Mouse (Mus musculus) c-Kit-positive CD71-positive TER-119-negative erythroid progenitor cells, embryonic 14.5 days (primary cell): ENCODE results near the gene Grm5.
A peak's percentile ranks its signal among the peaks of the same experiment; 100 is the strongest.

Source experiments
- DNase-seq: peaks from one replicate; pipeline ENCODE4 v3.0.0-alpha.2; 2013; ENCODE audit warnings: low read depth

Grm5 gene

GRCm38 (mm10) chr7:87925956-87926355 lies 342.0 kb downstream of the Grm5 start:
- no peak for DNase-seq

- no peak for DNase-seq
Observed at GRCm38 (mm10) chr7:87937415-87937814, 353.4 kb downstream of the Grm5 start.

GRCm38 (mm10) chr7:87938265-87938664 lies 354.3 kb downstream of the Grm5 start:
- no peak for DNase-seq

GRCm38 (mm10) chr7:87950205-87950604 lies 366.2 kb downstream of the Grm5 start:
- no peak for DNase-seq

GRCm38 (mm10) chr7:87973216-87973615 lies 389.2 kb downstream of the Grm5 start:
- no peak for DNase-seq

GRCm38 (mm10) chr7:87975041-87975440 lies 391.1 kb downstream of the Grm5 start:
- DNase-seq, result no peak

- no peak for DNase-seq
Observed at GRCm38 (mm10) chr7:87983494-87983893, 399.5 kb downstream of the Grm5 start.

- no peak for DNase-seq
Observed at GRCm38 (mm10) chr7:88014451-88014850, 430.5 kb downstream of the Grm5 start.

GRCm38 (mm10) chr7:88027411-88028132 lies 443.6 kb downstream of the Grm5 start:
- DNase-seq, result no peak

- no peak for DNase-seq
Observed at GRCm38 (mm10) chr7:88047366-88047765, 463.4 kb downstream of the Grm5 start.

GRCm38 (mm10) chr7:88054224-88054938 lies 470.4 kb downstream of the Grm5 start:
- DNase-seq, result no peak

- no peak for DNase-seq
Observed at GRCm38 (mm10) chr7:88056438-88056837, 472.5 kb downstream of the Grm5 start.

GRCm38 (mm10) chr7:88091115-88091514 lies 507.1 kb downstream of the Grm5 start:
- no peak for DNase-seq

GRCm38 (mm10) chr7:88096536-88097107 lies 512.7 kb downstream of the Grm5 start:
- no peak for DNase-seq

- peak; percentile 17 for DNase-seq
Observed at GRCm38 (mm10) chr7:88097715-88098114, 513.7 kb downstream of the Grm5 start.

- no peak for DNase-seq
Observed at GRCm38 (mm10) chr7:88116724-88117409, 532.9 kb downstream of the Grm5 start.

- DNase-seq, result no peak
Observed at GRCm38 (mm10) chr7:88128080-88128848, 544.3 kb downstream of the Grm5 start.

- no peak for DNase-seq
Observed at GRCm38 (mm10) chr7:88129536-88130487, 545.8 kb downstream of the Grm5 start.

GRCm38 (mm10) chr7:88130488-88130849 lies 546.5 kb downstream of the Grm5 start:
- no peak for DNase-seq

- DNase-seq, result no peak
Observed at GRCm38 (mm10) chr7:88159542-88160241, 575.7 kb downstream of the Grm5 start.
